Mouse (Mus musculus): ENCODE results near the gene Dclk2.

Dclk2 gene

DNA sequence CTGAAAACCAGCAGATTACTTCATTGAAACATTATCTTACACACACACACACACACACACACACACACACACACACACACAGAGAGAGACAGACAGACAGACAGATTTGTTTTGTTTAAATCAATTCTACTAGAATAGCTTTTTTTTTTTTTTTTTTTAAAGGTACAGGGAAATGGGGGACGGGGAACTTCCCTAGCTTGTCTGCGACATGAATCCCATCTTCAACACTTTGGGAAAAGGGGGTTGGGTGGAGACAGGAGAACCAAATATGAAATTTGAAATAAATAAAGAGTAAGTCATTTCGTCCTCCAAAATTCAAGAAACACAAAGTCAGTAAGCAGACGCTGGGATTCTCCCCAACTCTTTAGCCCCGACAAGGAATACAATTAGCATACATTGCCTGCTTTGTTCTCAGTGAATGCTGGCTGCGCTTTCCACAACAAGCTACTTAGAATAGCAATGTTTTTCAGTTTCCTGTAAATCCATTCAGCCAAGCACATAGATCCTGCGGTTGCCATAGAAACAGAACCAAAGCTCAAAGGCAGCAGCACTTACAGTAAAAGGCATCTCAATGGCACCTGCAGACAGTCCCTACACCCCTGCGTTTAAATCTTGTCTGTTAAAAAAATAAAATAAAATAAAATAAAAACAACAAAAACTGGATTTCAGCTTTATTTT is 75.7 kb downstream of the Dclk2 start:
- 6% methylated on average over 8 of the region's 8 CpGs for WGBS

DNA sequence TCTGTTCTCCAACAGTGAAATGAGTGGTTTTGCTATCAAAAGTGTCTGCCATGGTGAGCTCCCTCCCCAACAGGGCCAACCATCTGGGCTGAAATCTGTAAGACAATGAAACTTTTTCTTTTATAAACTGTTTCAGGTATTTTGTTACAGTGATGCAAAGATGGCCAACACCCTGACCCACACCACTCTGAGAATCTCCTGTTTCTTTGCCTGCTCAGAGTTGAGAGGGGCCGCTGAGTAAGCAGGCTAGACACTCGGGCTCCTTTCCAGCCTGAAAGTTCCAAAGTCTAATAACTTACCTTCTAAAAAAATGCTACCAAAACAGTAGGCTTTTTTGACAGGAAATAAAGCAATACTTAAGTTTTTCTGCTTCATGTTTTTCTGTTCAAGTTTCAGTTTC is 78.2 kb downstream of the Dclk2 start:
- 93% methylated on average over 2 of the region's 2 CpGs for WGBS

DNA sequence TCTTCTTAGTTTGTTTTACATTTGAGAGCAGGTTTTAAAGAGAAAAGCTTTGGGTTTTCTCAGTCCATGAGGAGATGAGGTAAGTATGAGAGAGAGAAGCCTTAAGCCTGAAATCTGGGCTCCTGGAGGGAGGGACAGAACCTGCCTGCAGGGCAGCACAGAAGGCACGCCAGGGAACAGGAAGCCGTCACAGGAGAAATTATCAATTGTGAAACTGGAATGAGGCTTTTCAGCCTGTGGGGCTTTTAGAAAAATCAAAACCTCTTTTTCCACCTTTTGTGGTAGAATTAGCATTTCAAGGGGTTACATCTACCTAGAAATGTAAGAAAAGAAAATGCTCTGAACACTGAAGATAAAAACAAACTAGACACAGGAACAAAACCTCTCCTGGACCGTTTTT is 81.0 kb downstream of the Dclk2 start:
- WGBS = 67% methylated on average over 3 of the region's 3 CpGs

DNA sequence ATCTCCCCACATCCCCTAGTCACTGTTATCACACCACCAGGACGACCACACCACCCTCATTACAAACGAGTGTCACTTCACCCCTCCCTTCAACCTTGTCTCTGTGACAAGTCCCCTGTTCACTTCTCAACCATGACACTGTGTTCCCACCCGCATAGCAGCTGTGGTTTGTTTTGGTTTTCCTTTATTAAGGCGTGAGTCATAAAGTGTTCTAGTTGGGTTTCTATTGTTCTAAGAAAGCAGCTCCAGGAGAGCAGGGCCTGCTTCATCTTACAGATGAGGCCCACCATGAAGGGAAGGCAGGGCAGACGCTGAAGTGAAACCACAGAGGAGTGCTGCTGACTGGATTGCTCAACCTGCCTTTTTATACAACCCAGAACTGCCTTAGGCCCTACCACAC is 83.3 kb downstream of the Dclk2 start:
- 59% methylated on average over 5 of the region's 5 CpGs for whole genome bisulfite sequencing

DNA sequence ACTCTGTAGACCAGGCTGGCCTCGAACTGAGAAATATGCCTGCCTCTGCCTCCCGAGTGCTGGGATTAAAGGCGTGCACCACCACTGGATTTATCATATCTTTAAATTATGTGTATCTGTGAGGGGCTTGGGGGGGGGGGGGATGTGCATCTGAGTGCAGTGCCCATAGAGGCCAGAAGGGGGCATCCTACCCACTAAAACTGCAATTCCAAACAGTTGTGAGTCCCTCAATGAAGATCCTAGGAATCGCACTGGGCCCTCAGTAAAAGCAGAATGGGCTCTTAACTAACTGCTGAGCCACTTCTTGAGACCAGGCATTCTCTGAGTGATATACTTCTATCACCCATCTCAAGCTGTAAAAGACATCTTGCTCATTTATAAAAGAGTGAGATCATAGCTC is 85.5 kb downstream of the Dclk2 start:
- 95% methylated on average over 4 of the region's 4 CpGs for WGBS

DNA sequence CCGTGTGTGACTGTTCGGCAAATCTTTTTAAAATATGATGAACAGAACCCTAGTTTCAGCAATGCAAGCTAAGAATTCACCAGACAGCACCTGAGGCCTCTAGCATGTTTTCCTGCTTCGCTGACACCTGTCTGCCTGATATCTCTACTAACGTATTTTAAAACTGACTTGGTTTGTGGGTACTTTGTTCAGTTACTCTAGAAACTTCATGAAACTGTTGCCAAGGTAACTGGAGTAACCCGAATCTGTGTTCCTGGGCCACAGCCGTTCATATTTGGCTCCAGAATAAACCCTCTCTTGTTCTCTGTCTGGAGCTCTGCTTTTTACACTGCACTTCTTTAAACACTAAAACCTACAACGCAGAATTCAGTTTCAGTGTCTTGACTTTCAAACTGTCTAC is 86.3 kb downstream of the Dclk2 start:
- 59% methylated on average over 7 of the region's 7 CpGs for WGBS

DNA sequence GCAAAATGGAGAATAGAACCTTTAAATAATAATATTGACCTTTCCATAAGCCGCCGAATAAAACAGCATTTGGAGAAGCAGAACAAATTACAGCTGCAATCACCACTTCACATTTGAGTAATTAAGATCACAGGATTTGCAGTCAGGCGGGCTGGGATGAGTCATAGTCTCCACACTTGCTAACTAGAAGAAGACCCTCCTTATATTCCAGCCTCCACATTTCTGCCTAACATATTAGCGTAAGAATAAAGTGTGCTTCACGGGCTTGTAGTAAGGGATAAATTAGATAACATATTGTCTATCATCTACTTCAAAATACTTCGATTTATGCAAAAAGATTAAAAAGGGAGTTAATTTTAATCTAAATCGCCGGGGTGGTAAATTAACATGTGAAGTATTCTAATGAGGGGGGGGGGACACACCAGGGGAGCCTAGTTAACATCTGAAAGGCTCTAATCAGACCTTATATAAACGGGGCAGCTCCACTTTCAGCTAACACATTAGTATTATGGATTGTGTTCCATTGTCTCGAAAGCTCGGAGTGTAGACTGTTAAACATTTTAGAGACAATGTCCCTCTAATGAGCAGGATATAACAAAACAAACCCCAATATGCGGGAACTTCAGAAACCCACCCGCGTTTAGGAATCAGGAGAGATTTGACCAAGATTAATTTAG is 87.9 kb downstream of the Dclk2 start:
- WGBS = 46% methylated on average over 14 of the region's 14 CpGs

DNA sequence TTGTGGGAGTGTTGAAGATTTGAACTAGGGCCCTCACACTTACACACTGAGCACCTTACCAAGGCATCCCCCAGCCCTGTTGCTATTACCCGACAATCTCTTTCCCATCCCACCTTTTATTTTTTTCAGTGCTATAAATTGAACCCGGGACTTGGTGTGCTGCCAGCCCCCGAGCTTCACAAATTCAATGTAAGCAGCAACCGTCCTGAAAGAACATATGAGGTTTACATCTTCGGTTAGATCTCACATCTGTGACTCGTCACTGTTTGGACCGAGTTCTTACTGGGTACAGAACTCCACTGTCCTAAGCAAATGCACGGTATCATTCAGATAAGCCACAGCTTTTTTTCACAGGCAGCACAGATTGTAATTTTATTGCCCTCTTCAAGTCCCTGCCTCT is 88.5 kb downstream of the Dclk2 start:
- WGBS = 28% methylated on average over 8 of the region's 8 CpGs

DNA sequence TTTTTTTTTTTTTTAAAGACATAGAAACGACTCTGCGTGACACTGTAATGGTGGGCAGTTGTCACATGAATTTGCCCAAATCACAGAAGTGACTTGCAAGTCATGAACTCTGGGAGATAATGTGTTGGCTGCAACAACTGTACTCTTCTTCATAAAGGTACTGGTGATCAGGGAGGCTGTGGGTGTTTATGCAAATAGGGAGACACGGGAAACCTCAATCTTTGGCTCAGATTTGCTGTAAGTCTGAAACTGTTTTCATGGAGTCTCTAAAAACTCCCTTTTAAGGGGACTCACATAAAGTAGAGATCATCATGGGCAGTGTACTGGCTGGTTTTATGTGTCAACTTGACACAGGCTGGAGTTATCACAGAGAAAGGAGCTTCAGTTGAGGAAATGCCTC is 93.1 kb downstream of the Dclk2 start:
- 73% methylated on average over 3 of the region's 3 CpGs for WGBS

DNA sequence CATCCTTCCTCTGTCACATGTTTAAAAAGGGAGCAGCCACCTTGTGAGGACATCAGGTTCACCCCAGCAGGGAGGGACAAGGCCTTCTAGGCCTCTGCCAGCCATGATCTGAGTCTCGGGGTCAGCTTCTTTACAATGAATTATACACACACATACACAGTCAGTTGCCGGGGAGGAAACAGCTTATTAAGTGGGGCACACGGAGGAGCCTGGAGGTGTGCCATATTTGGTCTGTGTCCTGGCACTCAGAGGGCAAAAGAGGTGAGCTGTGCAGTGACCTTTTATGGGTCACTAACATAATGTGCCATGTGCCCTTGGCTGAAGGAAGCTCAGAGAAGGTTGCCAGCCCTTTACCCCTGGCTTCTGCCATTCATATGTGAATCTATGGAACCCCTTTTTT is 99.3 kb downstream of the Dclk2 start:
- 59% methylated on average over 3 of the region's 3 CpGs for WGBS

DNA sequence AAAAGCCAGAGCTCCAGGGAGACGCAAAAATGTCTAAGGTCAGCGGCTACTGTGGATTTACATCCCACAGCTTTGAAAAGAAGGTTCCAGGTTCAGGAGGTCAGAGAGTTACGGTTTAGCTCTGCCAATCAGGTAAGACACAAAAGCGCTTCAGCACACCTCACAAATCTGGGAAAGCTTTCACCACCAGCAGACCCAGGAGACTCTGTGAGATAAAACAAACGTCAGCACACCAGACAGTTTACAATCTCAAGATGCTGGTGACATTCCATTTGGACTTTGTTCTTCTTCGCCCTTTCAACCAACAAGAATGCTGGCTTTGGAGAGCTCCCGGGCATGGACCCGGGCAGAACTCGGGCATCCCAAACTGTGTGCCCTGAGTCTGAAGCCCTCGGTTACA is 100.3 kb downstream of the Dclk2 start:
- WGBS = 85% methylated on average over 10 of the region's 10 CpGs

DNA sequence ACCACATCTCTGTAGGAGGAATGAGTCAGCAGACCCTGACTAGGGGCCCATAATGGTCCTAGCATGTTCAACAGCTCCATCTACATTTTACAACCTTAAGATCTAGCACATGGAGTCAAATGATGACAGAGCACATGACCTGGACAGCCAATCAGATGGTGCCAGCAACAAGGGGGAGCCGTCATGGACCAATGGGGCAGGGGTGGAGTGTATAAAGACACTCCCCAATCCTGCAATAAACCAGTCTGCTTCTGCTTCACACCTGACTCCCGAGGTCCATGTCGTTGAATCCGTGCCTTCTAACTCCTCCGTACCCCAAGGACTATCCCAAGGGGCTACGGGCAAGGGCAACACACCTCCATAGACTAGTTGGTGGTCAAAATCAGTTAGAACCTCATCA is 101.3 kb downstream of the Dclk2 start:
- 98% methylated on average over 6 of the region's 6 CpGs for WGBS

DNA sequence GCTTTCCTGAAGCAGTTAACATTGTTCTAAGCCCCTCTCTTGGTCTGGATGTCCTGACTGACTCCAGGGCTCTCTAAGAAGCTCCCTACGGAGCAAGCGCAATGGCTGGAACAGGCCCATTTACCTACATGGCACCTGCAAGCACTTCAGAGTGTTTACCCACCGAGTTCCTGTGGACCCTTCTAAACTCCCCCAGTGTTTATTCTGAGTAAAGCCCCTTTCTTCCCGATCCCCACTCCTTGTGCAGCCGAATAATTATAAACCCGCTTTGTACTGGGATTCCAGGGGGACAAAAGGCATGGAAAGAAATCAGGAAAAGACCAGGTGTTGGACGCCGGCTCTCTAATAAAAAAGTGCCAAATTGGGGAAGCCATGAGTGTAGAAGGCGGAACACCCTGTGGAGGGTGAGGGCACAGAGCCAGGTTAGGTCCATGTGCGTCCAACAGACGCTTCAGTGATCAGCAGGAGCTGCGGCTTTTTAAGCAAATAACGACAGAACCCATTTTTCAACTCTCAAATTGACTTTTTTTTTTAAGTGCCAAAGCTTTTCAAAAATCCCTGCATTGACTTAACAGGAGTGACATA is 102.6 kb downstream of the Dclk2 start:
- WGBS = 73% methylated on average over 13 of the region's 13 CpGs

DNA sequence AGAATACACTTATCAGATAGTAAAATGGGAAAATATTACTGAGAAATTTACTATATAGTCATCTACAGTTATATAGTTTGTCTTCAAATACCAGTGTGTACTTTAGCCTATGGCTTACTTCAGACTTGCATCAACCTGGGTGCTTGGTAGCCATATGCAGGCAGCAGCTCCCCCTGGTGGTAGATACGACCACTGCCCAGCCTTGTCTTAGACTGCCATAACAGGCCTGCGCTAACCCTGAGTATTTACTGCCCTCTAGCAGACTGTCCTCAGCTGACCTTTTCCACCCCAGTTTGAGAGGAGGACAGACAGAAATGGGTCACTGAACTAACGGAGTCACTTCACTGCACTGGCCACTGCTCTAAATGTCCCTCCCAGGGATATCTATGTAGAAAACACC is 108.0 kb downstream of the Dclk2 start:
- 27% methylated on average over 3 of the region's 3 CpGs for WGBS

DNA sequence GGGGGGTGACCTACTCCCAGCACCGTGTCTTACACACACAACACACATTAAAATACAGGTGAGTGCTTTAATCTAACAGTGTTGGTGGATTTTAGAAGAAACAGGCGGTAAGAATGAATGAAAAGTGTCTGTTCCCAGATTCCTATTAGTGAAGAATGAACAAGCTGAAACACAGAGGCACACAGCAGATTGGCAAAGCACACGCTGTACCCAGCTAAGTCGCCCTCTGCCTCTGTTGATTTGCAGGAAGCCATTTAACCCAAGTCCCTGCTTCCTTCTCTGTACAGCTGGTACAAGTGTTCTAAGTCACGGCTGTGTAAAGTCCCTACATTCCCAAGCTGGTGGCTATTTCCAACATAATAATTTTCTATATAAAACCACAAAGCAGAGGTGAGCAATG is 109.7 kb downstream of the Dclk2 start:
- WGBS = 77% methylated on average over 5 of the region's 5 CpGs

DNA sequence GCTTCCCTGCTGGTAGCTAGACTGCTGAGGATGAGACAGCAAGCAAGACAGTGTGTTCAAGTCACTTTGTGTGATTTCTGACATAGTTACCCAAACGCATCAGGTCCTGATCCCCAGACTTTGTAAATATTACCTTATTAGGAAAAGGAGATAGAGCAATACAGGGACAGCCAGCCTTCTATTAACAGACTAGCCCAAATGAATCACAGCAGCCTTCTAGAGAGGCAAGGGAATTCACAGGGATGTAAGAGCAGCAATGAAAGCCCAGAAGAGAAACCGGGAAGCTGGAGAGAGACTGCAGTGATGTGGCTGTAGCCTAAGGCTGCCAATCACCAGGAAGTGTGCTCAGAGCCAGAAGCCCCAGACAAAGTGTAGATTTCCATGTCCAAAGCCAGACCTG is 111.0 kb downstream of the Dclk2 start:
- 37% methylated on average over 2 of the region's 2 CpGs for WGBS

DNA sequence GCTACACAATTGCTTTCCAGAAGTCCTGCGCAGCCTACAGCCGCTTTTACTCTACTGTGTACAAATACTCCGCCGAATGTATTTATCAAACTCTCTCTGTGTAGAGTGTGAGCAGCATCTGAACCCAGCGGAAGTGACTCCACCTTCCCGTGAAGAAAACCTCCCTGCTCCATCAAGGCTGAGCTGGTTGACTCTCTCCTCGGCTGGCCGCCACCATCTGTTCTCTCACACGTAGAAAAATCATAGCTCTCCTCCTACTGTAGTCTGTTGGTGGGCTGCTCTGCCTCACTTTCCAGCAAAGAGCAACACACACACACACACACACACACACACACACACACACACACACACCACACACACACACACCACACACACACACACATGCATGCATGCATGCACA is 111.5 kb downstream of the Dclk2 start:
- 55% methylated on average over 9 of the region's 9 CpGs for WGBS

DNA sequence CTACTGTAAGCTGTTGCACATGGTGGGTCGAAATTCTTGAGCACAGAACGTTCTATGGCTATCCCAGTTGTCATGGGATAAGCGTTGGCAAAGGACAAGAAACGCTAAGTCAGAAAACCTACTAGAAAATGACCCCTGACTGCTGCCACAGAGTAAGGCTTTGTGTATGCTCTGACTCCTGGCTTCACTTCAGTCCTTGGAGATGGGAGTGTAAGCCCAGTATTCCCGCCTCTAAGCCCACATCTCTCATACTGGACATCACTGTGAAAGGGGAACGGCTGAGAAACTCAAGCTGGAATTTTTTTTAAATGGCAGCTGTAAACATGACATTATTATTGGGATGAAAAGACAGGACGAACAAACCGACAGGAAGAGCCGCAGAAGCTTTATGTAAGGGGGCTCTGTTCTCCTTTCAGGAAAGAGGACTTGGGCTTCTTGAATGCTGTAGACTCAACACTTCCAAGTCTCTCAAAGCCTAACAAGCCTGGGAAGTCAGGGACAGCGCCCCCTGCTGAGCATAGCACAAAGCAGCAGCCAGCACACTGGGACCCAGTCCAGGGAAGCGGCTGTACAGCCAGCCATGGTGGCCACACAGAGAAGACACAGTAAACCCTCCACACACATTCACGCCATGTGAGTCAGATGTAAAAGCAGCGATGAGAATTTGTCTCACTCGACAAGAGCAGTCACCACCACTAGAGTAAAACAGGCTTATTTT is 112.7 kb downstream of the Dclk2 start:
- WGBS = 54% methylated on average over 14 of the region's 14 CpGs

DNA sequence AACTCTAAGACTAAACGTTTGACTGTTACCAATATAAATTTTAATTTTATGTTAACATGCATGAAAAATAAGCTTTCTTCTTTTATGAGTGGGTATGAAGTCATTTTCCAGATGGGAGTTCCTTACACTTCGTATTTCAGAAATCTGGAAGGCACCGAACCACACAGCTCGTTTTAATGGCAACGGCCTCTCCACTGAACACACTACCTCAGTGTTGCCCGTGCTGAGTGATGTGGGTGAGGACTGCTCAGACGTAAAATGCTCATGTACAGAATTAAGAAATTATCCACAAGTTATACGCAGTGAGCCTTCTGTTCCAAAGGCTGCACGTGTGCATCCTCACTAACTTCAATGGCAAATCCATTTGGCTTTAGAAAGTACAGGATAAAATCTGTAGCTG is 113.8 kb downstream of the Dclk2 start:
- 66% methylated on average over 9 of the region's 9 CpGs for WGBS

DNA sequence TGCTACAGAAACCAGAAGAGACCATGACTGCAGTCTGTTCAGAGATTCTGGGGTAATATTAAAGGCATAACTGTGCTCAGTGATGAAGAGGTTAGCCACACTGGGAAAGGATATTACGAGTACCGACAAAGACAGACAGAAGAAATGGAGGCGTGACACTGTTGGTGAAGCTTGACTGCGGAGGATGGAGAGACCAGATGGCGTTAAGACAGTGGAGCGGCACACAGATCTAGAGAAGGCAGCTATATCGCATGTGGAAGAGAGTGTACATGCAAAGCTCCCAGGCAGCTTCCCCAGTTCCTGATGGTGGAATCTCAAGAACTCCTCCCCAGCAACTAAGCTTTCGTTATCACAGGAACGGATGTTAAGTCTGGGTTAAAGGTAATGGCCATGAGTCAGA is 116.4 kb downstream of the Dclk2 start:
- WGBS = 51% methylated on average over 9 of the region's 9 CpGs

DNA sequence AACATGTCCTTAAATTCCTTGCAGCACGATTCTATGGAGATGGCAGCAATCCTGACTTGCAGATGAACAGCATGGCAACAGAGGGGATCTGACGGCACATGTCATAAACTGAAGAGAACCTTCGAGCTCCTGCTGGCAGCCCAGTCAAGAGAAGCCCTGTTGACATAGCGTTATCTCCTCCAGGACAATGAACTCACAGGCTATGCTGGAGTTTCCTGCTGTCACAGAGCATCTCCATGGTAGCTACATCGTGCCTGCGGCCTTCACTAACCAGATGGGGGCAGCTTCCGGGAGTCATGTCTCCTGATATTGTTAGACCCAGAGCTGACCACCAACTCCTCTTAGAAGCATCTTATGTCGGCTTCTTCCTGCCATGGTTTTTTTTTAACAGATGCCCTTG is 117.8 kb downstream of the Dclk2 start:
- 65% methylated on average over 8 of the region's 8 CpGs for WGBS

DNA sequence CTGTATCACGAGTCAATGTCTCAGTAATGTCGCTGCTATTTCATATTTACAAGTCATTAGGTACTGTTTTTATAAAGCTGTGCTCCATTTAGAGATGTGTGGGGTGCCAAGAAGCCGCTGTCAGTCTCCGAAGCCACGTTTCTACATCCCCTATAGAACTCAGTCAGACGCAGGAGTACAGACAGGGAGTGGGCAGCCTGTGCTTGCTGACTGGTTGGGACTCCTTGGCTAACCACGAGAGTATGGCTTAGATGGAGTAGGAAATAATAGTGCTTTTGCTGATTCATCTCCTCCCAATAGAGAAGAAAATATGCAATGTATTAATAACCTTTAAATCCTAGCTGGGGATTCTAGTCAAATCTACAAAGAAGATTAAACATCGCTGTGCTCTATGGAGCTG is 119.8 kb downstream of the Dclk2 start:
- WGBS = 57% methylated on average over 8 of the region's 8 CpGs

DNA sequence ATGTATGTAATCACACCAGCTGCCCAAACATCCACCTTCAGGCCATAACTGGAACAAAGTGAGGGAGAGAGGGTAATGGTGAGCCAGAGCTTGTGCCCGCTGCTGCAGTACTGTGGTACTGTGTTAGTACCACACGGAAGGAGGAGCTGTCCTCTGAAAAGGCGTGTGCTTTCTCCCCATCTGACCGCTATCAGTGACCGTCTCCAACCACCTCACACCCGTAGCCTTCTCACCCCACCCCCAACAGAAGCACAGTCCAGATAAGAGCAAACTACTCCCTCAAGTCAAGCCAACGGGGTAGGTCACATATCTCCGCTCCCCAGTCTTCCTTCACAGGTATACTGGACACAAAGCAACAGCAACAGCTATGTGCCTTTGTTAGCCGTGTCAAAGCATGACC is 121.6 kb downstream of the Dclk2 start:
- 95% methylated on average over 9 of the region's 9 CpGs for WGBS
